Mouse (Mus musculus) testis, postnatal 14 days (tissue): ENCODE measurements around the gene Pih1d2.

Source experiments
- DNase-seq: peaks from one replicate; pipeline ENCODE4 v3.0.0; 2021; ENCODE audit warnings: low spot score

Gene Pih1d2

GRCm38 (mm10) chr9:50616766-50617603, at the start of gene Pih1d2, which contains the start of gene Nkapd1:
TSS of gene Pih1d2 (plus strand) at chr9:50617321.
TSS of gene Nkapd1 (minus strand) at chr9:50617464.
- peak; percentile 90 for DNase-seq

GRCm38 (mm10) chr9:50567372-50567771, 49.7 kb upstream of the Pih1d2 start:
- DNase-seq: no peak

GRCm38 (mm10) chr9:50567881-50568280, 49.2 kb upstream of the Pih1d2 start:
- DNase-seq: no peak

- DNase-seq: no peak
These were observed 47.3 kb upstream of the Pih1d2 start for GRCm38 (mm10) chr9:50569599-50570525.

GRCm38 (mm10) chr9:50580370-50580769, 36.8 kb upstream of the Pih1d2 start:
- no peak for DNase-seq

- no peak for DNase-seq
These were observed 31.8 kb upstream of the Pih1d2 start for GRCm38 (mm10) chr9:50585145-50585818.

- no peak for DNase-seq
These were observed 30.2 kb upstream of the Pih1d2 start for GRCm38 (mm10) chr9:50586955-50587354.

- no peak for DNase-seq
These were observed 26.1 kb upstream of the Pih1d2 start for GRCm38 (mm10) chr9:50590856-50591518.

- DNase-seq: no peak
These were observed 24.2 kb upstream of the Pih1d2 start for GRCm38 (mm10) chr9:50592955-50593354.

- no peak for DNase-seq
These were observed 23.6 kb upstream of the Pih1d2 start for GRCm38 (mm10) chr9:50593544-50593943.

GRCm38 (mm10) chr9:50594794-50595417, 22.2 kb upstream of the Pih1d2 start:
- DNase-seq: no peak

GRCm38 (mm10) chr9:50596973-50597372, 20.1 kb upstream of the Pih1d2 start:
- DNase-seq: no peak

- DNase-seq: no peak
These were observed 15.6 kb upstream of the Pih1d2 start for GRCm38 (mm10) chr9:50601536-50601935.

- DNase-seq: no peak
These were observed 14.9 kb upstream of the Pih1d2 start for GRCm38 (mm10) chr9:50602055-50602845.

GRCm38 (mm10) chr9:50603189-50603997, 13.7 kb upstream of the Pih1d2 start, which contains the start of the genes Sdhd and Timm8b:
TSS of gene Sdhd (minus strand) at chr9:50603812.
TSS of gene Timm8b (plus strand) at chr9:50603910.
- peak; percentile 94 for DNase-seq

GRCm38 (mm10) chr9:50603998-50604324, 13.2 kb upstream of the Pih1d2 start:
- DNase-seq: no peak

- no peak for DNase-seq
These were observed 12.8 kb upstream of the Pih1d2 start for GRCm38 (mm10) chr9:50604338-50604737.

- no peak for DNase-seq
These were observed 5.0 kb upstream of the Pih1d2 start for GRCm38 (mm10) chr9:50612115-50612514.

- DNase-seq: no peak
These were observed 960 bp upstream of the Pih1d2 start for GRCm38 (mm10) chr9:50616161-50616560.
